Mouse (Mus musculus): ENCODE measurements around the gene Slc39a8. TPM values are rescaled to one million over a fixed set of nuclear protein-coding genes. Genes with fewer than 3 reads are reported as not detected.

The Slc39a8 gene
- 1 to 10 TPM; 5.9 to 6.2 TPM for total RNA-seq (2021)
- long read RNA-seq, experiment 1, transcript Slc39a8-201 (8 exons, 3,203 nt): major isoform, 7 of 11 reads
- long read RNA-seq, experiment 1, partial matches to known transcripts: 0 of 11 reads
- long read RNA-seq, experiment 1, other reads (novel, unspliced or antisense): 0 of 11 reads
- long read RNA-seq, experiment 2, transcript Slc39a8-201 (8 exons, 3,203 nt): major isoform, 5 of 10 reads
- long read RNA-seq, experiment 2, partial matches to known transcripts: 1 of 10 reads
- long read RNA-seq, experiment 2, other reads (novel, unspliced or antisense): 0 of 10 reads

DNA sequence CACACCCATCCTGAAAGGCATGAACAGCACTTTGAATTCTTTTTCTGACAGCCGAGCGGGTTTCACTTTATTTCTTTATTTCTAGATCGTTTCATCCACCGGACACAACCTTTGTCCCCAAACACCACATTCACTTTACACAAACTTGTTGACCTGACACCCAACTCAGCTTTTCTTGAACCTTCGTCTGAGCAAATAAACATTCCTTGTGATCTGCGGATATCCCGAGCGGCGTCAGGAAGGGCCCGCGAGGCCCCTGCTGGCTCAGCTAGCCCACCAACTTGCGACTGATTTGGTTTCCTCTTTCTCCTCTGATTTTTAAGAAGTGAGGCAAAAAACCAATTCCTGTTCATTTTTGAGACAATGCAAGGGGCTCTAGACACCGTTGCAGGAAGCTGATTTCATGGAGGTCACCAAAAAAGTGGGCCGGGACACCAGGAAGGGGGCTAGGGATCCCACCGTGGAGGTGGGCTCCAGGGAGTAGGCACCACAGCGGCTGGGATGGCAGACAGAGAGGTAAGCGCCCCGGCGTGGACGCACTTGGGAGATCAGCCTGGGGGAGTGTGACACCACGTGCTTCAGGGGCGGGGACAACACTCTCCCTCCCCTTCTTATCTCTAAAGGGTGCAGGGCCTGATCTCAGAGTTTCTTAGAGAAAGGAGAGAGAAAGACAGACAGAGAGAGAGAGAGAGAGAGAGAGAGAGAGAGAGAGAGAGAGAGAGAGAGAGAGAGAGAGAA lies at the start of gene Slc39a8:
TSS of gene Slc39a8 (plus strand) at position 264 of the 738 bp plus-strand sequence.
- DNase-seq (ENCODE audit: low spot score in 2 of 2): peak; percentile 39 to 41

DNA sequence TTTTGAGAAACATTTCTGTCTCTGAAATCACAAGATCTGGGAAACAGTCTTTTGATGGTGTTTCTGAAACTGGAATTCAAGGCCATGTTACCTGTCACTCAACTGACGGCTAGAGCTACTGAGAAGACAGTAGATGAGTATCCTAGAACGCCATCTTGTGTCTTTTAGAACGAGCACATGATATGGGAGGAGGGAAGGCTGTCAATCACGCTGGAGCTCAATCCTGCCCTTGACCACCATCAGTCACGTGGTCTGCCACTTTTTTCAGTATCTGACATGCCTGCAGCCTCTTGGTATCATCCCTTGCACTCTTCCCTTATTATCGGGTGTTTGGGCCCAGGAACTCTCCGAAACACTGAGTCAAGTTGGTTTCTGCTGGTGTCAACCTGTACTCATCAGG lies 40.0 kb upstream of the Slc39a8 start:
- no peak for DNase-seq (ENCODE audit: low spot score in 2 of 2)

GRCm38 (mm10) chr3:135796117-135796516 lies 29.0 kb upstream of the Slc39a8 start:
- DNase-seq (ENCODE audit: low spot score in 2 of 2): no peak

- no peak for DNase-seq (ENCODE audit: low spot score in 2 of 2)
These were observed 26.8 kb upstream of the Slc39a8 start for GRCm38 (mm10) chr3:135798241-135798640.

GRCm38 (mm10) chr3:135798665-135799064 lies 26.4 kb upstream of the Slc39a8 start:
- DNase-seq (ENCODE audit: low spot score in 2 of 2): no peak

DNA sequence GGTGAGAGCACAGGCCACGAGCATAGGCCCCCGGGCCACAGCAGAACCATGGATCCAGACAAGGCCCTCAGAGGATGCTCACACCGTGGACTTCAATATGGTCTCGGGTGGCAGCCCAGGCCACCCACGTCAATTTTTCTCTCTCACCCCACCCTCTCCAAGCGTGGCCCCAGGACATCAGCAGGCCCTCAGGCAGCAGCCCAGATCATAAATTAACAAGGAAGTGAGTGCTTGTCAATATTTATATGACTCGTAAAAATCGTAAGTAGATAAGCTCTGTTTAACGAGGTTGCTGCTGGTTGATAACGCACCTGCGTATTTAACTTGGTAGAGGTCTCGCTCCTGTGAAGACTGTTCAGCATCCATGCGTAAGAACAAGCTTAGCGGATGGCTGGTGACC lies 10.4 kb upstream of the Slc39a8 start:
- DNase-seq (ENCODE audit: low spot score in 2 of 2): no peak

GRCm38 (mm10) chr3:135815973-135816727 lies 8.9 kb upstream of the Slc39a8 start:
- DNase-seq (ENCODE audit: low spot score in 2 of 2): no peak

GRCm38 (mm10) chr3:135817124-135817523 lies 8.0 kb upstream of the Slc39a8 start:
- no peak for DNase-seq (ENCODE audit: low spot score in 2 of 2)

DNA sequence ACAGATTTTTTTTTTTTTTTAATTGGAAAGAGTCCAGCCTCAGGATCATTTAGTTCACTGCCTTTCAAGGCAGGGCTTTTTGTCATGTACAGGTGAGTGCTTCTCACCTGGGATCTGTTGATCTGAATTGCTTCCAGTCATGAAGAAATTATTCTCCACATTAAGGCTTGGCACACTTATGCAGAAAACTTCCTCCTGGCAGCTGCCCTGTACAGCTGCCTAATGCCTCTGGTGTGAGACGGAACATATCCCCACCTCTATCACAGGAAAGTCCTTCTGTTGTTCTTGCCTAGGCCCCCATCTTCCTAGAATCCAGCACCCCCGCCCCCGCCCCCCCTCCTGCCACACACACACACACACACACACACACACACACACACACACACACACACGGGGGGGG lies 643 bp upstream of the Slc39a8 start:
- DNase-seq (ENCODE audit: low spot score in 2 of 2): no peak

DNA sequence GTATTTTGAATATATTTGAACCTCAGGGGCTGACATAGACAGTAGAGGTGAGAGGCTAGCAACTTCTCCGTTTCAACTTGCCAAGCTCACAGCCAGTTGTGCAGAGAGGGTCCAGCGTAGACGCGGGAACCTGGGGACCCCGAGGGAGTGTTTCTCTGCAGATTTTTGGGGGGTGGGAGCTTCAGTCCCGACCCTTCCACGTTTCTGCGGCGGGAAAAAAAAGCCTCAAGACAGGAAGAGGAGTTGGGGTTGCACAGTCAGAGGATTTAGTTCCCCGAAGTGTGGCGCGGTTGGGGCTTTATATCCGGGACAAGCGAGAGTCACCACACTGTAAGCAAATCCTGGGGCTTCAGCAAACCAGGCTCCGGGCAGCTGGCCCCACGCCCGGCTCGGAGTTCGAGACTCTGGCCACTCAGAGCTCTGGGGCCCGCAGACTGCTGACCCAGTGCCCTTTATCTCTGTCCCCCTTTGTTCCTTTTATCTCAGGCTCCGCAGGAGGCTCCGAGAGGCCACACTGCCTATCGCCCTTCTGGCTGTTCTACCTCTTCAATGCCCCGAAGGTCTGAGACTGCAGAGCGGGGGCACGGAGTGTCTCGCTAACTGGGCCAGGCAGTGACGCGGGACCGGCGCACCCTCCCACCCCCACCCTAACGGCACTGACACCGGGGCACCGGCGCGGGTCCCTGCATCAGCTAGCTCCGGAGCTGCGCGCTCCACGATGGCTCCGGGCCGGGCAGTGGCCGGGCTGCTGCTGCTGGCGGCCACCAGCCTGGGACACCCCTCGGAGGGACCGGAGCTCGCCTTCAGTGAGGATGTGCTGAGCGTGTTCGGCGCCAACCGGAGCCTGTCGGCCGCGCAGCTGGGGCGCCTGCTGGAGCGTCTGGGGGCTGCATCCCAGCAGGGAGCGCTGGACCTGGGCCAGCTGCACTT lies 940 bp downstream of the Slc39a8 start:
- peak; percentile 16 to 28 for DNase-seq (ENCODE audit: low spot score in 2 of 2)

DNA sequence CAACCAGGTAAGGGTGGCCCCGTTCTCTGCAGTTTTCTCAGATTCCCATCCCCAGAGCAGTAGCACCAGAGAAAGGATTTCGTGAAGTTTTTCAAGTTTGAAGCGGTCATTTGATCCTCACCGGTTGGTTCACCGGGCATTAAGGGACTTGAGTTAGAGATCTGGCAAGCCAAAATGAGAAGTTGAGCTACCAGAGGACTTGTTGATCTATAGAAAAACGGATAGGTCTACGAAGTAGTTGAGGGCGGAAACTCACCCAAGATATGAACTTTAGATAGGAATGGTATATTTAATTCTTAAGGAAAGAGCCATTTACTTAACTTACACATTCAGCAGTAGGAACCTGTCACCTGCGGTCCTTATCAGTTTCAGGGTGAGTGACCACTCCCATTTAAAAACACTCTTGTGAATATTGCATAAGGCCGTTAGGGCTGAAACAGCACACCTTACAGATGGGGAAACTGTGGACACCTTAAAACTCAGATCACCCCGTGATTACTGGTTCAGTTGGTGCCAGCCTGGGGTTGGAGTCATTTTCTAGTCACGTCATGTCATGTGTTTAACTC lies 1.7 kb downstream of the Slc39a8 start:
- DNase-seq (ENCODE audit: low spot score in 2 of 2): no peak

GRCm38 (mm10) chr3:135828000-135828399 lies 2.9 kb downstream of the Slc39a8 start:
- no peak for DNase-seq (ENCODE audit: low spot score in 2 of 2)

- no peak for DNase-seq (ENCODE audit: low spot score in 2 of 2)
These were observed 7.4 kb downstream of the Slc39a8 start for GRCm38 (mm10) chr3:135832496-135832895.

- no peak for DNase-seq (ENCODE audit: low spot score in 2 of 2)
These were observed 7.8 kb downstream of the Slc39a8 start for GRCm38 (mm10) chr3:135832907-135833306.

DNA sequence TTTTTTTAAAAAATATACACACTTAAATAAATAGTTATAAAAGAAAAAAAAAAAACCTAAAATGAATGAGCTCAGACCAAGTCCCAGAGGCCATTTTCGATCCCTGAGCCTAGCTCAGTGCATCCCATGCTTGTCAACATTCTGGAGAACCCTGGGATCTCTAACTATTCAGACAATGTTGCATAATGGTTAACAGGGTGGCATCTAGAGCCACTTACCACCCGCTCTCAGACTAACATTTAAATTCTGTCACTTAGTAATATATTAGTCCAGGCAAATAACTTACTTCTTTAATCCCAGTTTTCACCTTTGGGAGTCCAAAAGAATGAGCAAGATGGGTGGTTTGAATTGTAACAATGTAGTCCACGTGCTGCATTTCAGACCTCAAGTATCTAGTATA lies 9.9 kb downstream of the Slc39a8 start:
- DNase-seq (ENCODE audit: low spot score in 2 of 2): no peak

- no peak for DNase-seq (ENCODE audit: low spot score in 2 of 2)
These were observed 14.5 kb downstream of the Slc39a8 start for GRCm38 (mm10) chr3:135839535-135839934.

- no peak for DNase-seq (ENCODE audit: low spot score in 2 of 2)
These were observed 15.1 kb downstream of the Slc39a8 start for GRCm38 (mm10) chr3:135840185-135840584.

- no peak for DNase-seq (ENCODE audit: low spot score in 2 of 2)
These were observed 16.8 kb downstream of the Slc39a8 start for GRCm38 (mm10) chr3:135841716-135842511.

DNA sequence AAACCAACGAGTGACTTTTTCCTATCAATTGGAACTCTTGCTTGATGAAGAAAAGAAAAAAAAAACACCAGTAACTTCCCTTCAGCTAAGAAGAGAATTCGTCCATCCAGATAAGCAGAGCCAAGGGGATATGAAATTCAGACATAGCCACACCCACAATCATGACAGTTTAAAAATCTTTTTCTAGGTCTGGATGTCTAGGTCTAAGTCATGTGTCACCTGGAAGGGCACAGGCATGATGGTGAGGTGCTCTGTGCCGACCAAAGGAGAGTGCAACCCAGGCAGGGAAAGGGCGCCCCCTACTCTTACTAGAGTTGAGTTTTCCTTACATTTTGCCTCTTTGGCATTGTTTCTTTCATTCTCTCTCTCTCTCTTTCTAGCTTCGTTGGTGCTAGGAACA lies 18.1 kb downstream of the Slc39a8 start:
- DNase-seq (ENCODE audit: low spot score in 2 of 2): no peak

DNA sequence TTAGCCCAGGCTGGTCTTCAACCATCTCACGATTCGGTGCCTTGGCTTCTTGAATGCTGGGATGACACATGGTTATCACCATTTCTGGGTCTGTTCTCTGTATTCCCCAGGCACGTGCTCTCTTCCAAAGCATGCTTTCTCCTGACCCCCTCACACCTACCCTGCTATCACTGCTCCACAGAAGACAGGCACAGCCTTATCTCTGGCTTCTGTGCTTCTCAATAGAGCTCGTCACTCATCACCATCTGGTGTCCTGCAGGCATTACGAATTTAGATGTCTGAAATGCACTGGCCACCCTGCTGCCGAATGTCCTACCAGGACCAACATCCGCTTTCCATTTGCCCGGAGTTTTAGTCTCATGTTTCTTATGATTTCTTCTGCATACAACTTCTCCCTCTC lies 18.6 kb downstream of the Slc39a8 start:
- DNase-seq (ENCODE audit: low spot score in 2 of 2): no peak
